Mouse (Mus musculus): ENCODE measurements at regions not wholly inside any gene's neighbourhood (a gene's known extent, or its start where the extent isn't known, plus 50 kb on each side); places are given as distances from the start of the nearest gene placed in this dataset.
A peak's percentile ranks its signal among the peaks of the same experiment; 100 is the strongest.

- peak; percentile 70 for TF ChIP-seq CHD2 (IDR thresholded peaks at IDR 0.05; ENCODE audit: low read length)
- no peak for TF ChIP-seq POLR2A (IDR thresholded peaks at IDR 0.05; ENCODE audit: low read depth, low read length)
Observed at GRCm38 (mm10) chr15:62461398-62462051, 1383.5 kb downstream of the Gsdmc2 start.
